Mouse (Mus musculus) fat pad, adult 2 months (tissue): ENCODE data around the gene Hras.

ENCODE experiments used
- DNase-seq: peaks from one replicate; pipeline ENCODE4 v3.0.0-alpha.2; 2011; ENCODE audit warnings: low read depth, low spot score; ENCODE audit errors: extremely low read depth

Hras gene

GRCm38 (mm10) chr7:141188194-141188593 lies 5.6 kb downstream of the Hras start:
- no peak for DNase-seq

- DNase-seq, result no peak
Measured at GRCm38 (mm10) chr7:141176173-141176572, 17.6 kb downstream of the Hras start.

DNA sequence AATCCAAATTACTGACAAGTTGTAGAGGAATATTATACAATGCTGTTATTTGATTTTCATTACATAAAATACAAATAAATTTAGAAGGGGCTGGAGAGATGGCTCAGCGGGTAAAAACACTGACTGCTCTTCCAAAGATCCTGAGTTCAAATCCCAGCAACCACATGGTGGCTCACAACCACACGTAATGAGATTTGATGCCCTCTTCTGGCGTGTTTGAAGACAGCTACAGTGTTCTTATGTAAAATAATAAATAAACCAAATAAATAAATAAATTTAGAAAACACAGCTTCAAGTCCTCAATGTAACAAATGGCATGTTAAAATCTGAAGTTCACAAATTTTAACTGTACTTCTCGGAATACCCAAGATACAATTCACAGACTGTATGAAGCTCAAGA lies 18.7 kb downstream of the Hras start:
- DNase-seq, result no peak

GRCm38 (mm10) chr7:141173323-141173850 lies 20.4 kb downstream of the Hras start:
- DNase-seq, result no peak

- DNase-seq, result no peak
Measured at GRCm38 (mm10) chr7:141172116-141173006, 21.4 kb downstream of the Hras start, which contains the start of gene Rnh1. Rnh1 (minus strand) TSS chr7:141172857.

- DNase-seq, result no peak
Measured at GRCm38 (mm10) chr7:141169866-141170265, 23.9 kb downstream of the Hras start.

DNA sequence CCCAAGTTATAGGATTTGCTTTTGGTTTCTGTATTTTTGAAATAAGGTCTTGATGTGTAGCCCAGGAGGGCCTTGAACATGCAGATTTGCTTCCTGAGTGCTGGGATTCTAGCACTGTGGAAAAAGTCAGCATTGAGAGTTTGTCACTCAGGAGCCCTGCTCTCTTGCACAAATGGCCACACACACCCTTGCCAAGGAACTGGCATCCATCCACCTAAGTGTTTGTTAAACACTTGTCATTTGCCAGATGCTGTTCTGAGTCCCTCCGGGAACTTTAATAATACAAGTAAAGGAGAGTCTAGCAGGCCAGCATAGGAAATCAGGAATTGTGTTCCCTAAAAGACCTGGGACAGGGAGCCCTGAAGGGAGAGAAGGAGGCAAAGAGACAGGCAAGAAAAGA lies 24.5 kb downstream of the Hras start:
- no peak for DNase-seq

- DNase-seq, result no peak
Measured at GRCm38 (mm10) chr7:141168518-141168953, 25.3 kb downstream of the Hras start.

- no peak for DNase-seq
Measured at GRCm38 (mm10) chr7:141167901-141168517, 25.8 kb downstream of the Hras start.

DNA sequence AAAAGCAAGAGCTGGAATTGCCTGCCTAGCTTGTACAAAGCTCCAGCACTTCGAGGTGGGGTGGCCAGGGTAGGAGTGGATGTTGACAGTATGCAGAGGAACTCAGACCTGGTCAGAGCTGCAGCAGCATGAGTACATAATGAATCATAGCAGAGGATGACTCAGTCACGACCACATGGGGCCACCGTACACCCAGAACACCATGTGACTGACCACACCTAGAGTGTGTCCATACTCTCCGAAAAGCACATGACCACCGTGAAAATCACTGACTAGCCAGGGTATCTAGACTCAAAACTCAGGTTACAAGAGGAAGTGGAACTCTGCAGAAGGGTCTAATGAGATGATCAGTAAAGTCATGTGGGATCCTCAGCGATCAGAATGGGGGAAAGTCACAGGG lies 29.0 kb downstream of the Hras start:
- DNase-seq, result no peak

DNA sequence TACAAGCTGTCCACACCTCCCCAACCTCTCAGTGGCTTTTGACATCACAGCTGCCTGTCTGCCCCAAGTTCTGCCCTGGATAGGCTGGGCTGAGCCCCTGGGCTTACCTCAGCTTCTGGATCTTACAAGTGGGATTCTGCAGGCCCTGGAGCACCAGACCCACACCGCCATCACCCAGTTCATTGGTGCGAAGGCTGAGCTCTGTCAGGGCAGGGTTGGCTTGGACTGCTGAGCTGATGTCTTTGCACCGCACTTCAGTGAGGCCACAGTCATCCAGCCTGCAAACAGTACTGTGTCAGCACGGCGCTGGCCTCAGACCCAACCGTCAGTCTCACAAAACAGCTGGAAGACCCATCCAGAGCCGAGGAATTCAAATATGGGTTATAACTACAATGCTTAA lies 29.4 kb downstream of the Hras start:
- no peak for DNase-seq

GRCm38 (mm10) chr7:141155362-141155761 lies 38.4 kb downstream of the Hras start:
- DNase-seq, result no peak

DNA sequence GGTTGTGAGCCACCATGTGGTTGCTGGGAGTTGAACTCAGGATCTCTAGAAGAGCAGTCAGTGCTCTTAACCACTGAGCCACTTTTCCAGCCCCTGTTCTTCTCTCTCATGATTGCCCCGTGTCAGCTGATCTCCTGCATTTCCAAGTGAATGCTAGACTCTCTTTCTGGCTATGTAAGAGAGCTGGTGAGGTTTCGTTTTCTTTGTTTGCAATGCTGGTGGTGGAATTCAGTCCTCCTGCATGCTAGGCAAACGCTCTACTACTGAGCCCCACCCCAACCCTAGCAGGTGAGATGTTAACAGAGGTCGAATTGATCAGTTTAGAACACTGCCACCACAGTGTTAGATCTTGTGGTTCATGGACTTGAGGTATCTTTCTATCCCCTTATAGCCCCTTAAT lies 45.2 kb downstream of the Hras start:
- DNase-seq, result no peak

DNA sequence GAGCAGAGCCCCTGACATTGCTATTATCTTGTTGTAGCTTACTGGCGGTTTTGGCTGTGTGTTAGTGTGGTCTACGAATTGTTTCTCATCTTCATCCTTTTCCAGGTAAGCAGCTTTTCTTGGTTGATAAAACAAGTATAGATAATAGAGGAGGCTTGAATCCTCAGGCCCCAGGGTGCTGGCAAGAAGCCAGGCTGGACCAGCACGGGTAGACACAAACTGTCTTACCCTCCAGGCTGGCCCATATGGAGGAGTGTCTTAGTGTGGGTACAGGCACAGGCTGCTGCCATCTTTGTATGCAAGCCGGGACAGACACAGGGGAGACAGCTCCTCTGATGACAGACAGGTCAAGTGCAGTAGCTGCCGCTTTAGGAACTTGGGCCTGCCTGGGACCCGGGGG lies 46.8 kb downstream of the Hras start:
- DNase-seq, result no peak

GRCm38 (mm10) chr7:141146043-141146595 lies 47.7 kb downstream of the Hras start:
- no peak for DNase-seq

GRCm38 (mm10) chr7:141145403-141145802 lies 48.4 kb downstream of the Hras start:
- no peak for DNase-seq

GRCm38 (mm10) chr7:141144650-141145049 lies 49.2 kb downstream of the Hras start:
- no peak for DNase-seq

- DNase-seq, result no peak
Measured at GRCm38 (mm10) chr7:141143861-141144260, 49.9 kb downstream of the Hras start.

DNA sequence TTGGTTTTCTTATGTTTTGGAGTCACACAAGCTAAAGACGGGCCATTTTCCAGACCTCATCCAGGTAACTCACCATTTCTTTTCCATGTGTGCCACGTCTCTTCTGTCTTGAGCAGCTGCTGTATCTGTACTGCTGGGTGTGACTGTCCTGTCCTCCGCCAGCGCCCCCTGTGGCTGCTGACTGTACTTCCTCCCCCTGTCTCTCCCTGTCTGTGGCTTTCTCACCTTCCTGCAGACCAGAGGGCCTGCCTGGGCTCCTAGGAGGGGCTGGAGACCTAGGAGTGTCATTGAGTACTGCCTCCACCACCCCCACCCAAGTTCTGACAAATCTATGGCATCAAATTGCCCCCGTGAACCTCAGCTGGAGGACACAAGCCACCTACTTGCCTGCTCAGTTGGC lies 50.7 kb downstream of the Hras start:
- DNase-seq, result no peak

GRCm38 (mm10) chr7:141141326-141141725 lies 52.5 kb downstream of the Hras start:
- DNase-seq, result no peak
